Mouse (Mus musculus) limb, embryonic 14.5 days (tissue): ENCODE data around the gene Ano4. TPM values are rescaled to one million over a fixed set of nuclear protein-coding genes. Genes with fewer than 3 reads are reported as not detected.

Experiments
- ATAC-seq: fragments of 200-750 bp; cut with Nextera tagmentation; 2 replicates; pipeline ENCODE4 v1.8.0; 2017; ENCODE audit warnings: low read depth, moderate number of reproducible peaks, moderate TSS enrichment; ENCODE audit not compliant: low FRiP score
- DNase-seq: peaks from one replicate; pipeline ENCODE4 v3.0.0-alpha.2; 2015; ENCODE audit warnings: low spot score
- H3K27ac ChIP-seq: fragments of 300-500 bp; sonication (generic); replicated peaks from 2 replicates; pipeline ENCODE4 v1.5.1; 2014; ENCODE audit warnings: low read depth, mild to moderate bottlenecking, low read length, moderate library complexity, mixed read lengths
- H3K27me3 ChIP-seq: fragments of 300-500 bp; sonication (generic); 2 replicates; pipeline ENCODE4 v1.6.1; 2014; ENCODE audit warnings: low read length, mixed read lengths; ENCODE audit not compliant: control insufficient read depth, insufficient read depth
- H3K36me3 ChIP-seq: fragments of 300-500 bp; sonication (generic); 2 replicates; pipeline ENCODE4 v1.6.1; 2014; ENCODE audit warnings: mild to moderate bottlenecking, low read length, moderate library complexity, mixed read lengths; ENCODE audit not compliant: control insufficient read depth, insufficient read depth
- H3K4me1 ChIP-seq: fragments of 300-500 bp; sonication (generic); 2 replicates; pipeline ENCODE4 v1.6.1; 2014; ENCODE audit warnings: antibody characterized with exemption, low read length, mixed read lengths; ENCODE audit not compliant: control insufficient read depth, insufficient read depth
- H3K4me2 ChIP-seq: fragments of 300-500 bp; sonication (generic); replicated peaks from 2 replicates; pipeline ENCODE4 v1.6.1; 2014; ENCODE audit warnings: low read depth, mild to moderate bottlenecking, low read length, moderate library complexity; ENCODE audit not compliant: severe bottlenecking
- H3K4me3 ChIP-seq: fragments of 300-500 bp; sonication (generic); replicated peaks from 2 replicates; pipeline ENCODE4 v1.5.1; 2014; ENCODE audit warnings: low read length
- H3K9ac ChIP-seq: fragments of 300-500 bp; sonication (generic); 2 replicates; pipeline ENCODE4 v1.6.1; 2014; ENCODE audit warnings: mild to moderate bottlenecking, low read depth, low read length, moderate library complexity; ENCODE audit not compliant: severe bottlenecking
- H3K9me3 ChIP-seq: fragments of 300-500 bp; sonication (generic); 2 replicates; pipeline ENCODE4 v1.6.1; 2016; ENCODE audit warnings: low read length; ENCODE audit not compliant: control insufficient read depth
- POLR2A ChIP-seq: fragments of 200-500 bp; IDR thresholded peaks from 2 replicates; pipeline ENCODE4 v1.8.0; 2012; ENCODE audit warnings: inconsistent platforms, mild to moderate bottlenecking, moderate library complexity, borderline replicate concordance; ENCODE audit not compliant: insufficient read depth, insufficient read length; ENCODE audit errors: extremely low read depth
- WGBS: fragments of 180-500 bp; shearing (Covaris S2); extraction: QIAGEN DNeasy Blood & Tissue Kit; methylation state at CpG from one replicate; pipeline ENCODE4 v1.1.7; 2014; 5-methylcytosine and 5-hydroxymethylcytosine counted together
- polyA plus RNA-seq, 2 experiments: library from polyadenylated mRNA; depleted of rRNA in 1 of 2; stranded (reverse) in 1 of 2; unstranded in 1 of 2; fragments of >200 nt; fragmentation: Nextera tagmentation in 1 of 2; extraction: Ambion mirVana in 1 of 2; gene quantifications; 2 replicates each; pipeline versions ENCODE4 v1.2.1 to v1.2.3; 2012 to 2014

The Ano4 gene
- polyA plus RNA-seq, 2 experiments = 0.50 to 1.0 TPM

DNA sequence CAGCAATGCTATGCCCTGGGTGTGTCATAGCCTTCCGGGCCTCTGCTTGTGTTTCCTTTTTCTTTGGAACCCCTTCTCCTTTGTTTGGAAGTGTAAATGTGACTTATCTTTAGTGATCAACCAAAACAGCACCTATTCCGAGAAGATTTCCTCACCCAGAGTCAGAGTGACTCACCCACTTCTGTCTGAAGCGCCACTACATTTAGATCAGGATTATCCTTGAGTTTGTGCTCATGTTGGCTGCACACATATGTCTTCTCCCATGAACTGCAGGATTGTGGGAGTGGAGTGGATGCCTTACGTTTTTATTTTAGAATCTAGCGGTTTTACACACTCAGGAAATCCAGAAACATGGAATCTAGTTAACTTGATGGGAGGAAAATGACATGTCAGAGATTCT lies 383.8 kb downstream of the Ano4 start:
- ATAC-seq = no peak
- no peak for TF ChIP-seq POLR2A
- Histone ChIP-seq H3K27me3 (no peaks in the 10 kb centered on the region), H3K9ac (no peak overlapping the region), H3K4me1 (no peaks in the 10 kb centered on the region), H3K9me3 (no peaks in the 10 kb centered on the region), H3K27ac (no peak overlapping the region), H3K4me2 (no peak overlapping the region), H3K36me3 (no peaks in the 10 kb centered on the region), H3K4me3 (no peak overlapping the region)
- DNase-seq = no peak
- 79% methylated on average over 5 of the region's 5 CpGs for WGBS

GRCm38 (mm10) chr10:88950297-88950653 lies 394.3 kb downstream of the Ano4 start:
- ATAC-seq (no peak), DNase-seq (no peak)
- Histone ChIP-seq H3K27ac (no peak overlapping the region), H3K36me3 (no peaks in the 10 kb centered on the region), H3K4me3 (no peak overlapping the region), H3K4me2 (no peak overlapping the region), H3K9ac (no peak overlapping the region), H3K9me3 (no peaks in the 10 kb centered on the region), H3K4me1 (no peaks in the 10 kb centered on the region), H3K27me3 (no peaks in the 10 kb centered on the region)
- no peak for TF ChIP-seq POLR2A
- 80% methylated on average over 4 of the region's 4 CpGs for WGBS

DNA sequence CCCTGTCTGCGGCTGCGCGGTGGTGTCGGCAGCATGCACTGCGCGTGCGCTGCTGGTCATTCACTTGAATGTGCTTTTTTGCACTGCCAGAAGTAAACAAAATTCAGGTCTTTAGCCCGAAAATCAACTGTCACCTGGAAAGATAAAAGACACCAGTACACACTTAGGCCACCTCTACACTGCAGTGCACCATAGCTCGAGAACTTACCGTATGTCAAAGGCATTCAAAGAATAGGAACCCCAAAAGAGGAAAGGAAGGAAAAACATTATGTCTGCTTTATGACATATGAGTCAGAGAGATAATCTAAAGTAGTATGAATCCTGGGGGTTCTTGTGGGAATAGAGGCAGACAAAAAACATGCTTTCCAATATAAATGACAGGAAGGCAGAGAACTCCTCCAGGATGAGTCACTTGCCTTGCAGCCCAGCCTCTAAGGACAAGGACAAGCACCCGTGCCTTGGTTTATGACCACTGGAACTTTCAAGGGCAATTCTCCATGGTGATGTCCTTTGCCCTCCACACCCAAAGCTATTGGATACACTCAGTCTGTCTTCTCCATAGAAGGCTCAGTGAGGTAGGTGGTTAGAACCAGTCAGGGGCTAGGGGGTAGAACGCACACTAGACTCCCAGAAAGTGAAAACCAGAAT lies 394.8 kb downstream of the Ano4 start:
- 89% methylated on average over 12 of the region's 12 CpGs for WGBS
- Histone ChIP-seq H3K27me3 (no peaks in the 10 kb centered on the region), H3K27ac (no peak overlapping the region), H3K36me3 (no peaks in the 10 kb centered on the region), H3K4me1 (no peaks in the 10 kb centered on the region), H3K9me3 (no peaks in the 10 kb centered on the region), H3K4me2 (no peak overlapping the region), H3K4me3 (no peak overlapping the region), H3K9ac (no peak overlapping the region)
- TF ChIP-seq POLR2A = no peak
- ATAC-seq = no peak
- no peak for DNase-seq

Other genes starting within 250 kb of the Ano4 start
- 5.9 and 6.4 TPM in 2 replicates for gene Gas2l3, start 99.2 kb upstream of the Ano4 start, polyA plus RNA-seq (2012; rRNA removed)
- gene Gas2l3, start 99.2 kb upstream of the Ano4 start, polyA plus RNA-seq (2014; fragmentation: Nextera tagmentation; extraction: Ambion mirVana) = 11.3 and 11.7 TPM in 2 replicates
- gene Nr1h4, start 188.8 kb upstream of the Ano4 start, polyA plus RNA-seq (2012; rRNA removed) = 0.03 and 0.08 TPM in 2 replicates
- not detected in 2 replicates for gene Nr1h4, start 188.8 kb upstream of the Ano4 start, polyA plus RNA-seq (2014; fragmentation: Nextera tagmentation; extraction: Ambion mirVana)